In genomic region chr9:6901620-6902019, GRCm38 (mm10) we compare ENCODE assay signal across 20 mouse cellular contexts.
DNase-seq lines count a peak whose midpoint lies in the region; ATAC-seq lines count a peak whose summit lies in the region.
"Had no signal": no experiment of that assay in that cellular context is flagged by ENCODE, and none has a peak within 500 bp of the region (broad histone marks: within the 10 kb centered on the region; RNA-seq: fewer than 3 reads in every experiment).

No protein-coding gene starts in this region.

- DNase-seq in frontal cortex, postnatal 10 days (ENCODE audit: low spot score in 2 of 2), result no peak
- DNase-seq in adipocyte (ENCODE audit: low spot score), result peak; percentile 3
- DNase-seq in telencephalon, adult 2 months (ENCODE audit: low read depth, low spot score), result peak; percentile 15
- no peak for DNase-seq in lung, postnatal 10 days
- DNase-seq: adrenal gland, adult 2 months; adrenal gland, postnatal 10 days; adrenal gland, postnatal 25 days; B cell, adult 2 months; cerebellum, adult 11-12 months; cerebellum, adult 2 months; cerebellum, adult 9-10 months; cerebellum, postnatal 10 days; cerebellum, postnatal 25 days; forebrain, postnatal 0 days had no signal

- ATAC-seq in frontal cortex, adult (ENCODE audit: low TSS enrichment), result peak; percentile 92
- ATAC-seq: activated CD4-positive, CD25-positive, alpha-beta regulatory T cell, adult 4 months; CD4-positive, CD25-positive, alpha-beta regulatory T cell, adult 4 months; forebrain, embryonic 13.5 days; forebrain, embryonic 15.5 days; forebrain, postnatal 0 days; Patski had no signal

Comparison
In these comparisons a context has a peak if more than half of its experiments do, and no peak if none do; other contexts are left out.
1. DNase-seq: peak in adipocyte (single experiment) and telencephalon, adult 2 months (single experiment); none in frontal cortex, postnatal 10 days (0 of 2) and lung, postnatal 10 days (single experiment).